Mouse (Mus musculus): ENCODE measurements at regions not wholly inside any gene's neighbourhood (a gene's known extent, or its start where the extent isn't known, plus 50 kb on each side); places are given as distances from the start of the nearest gene placed in this dataset. TPM values are rescaled to one million over a fixed set of nuclear protein-coding genes. Genes with fewer than 3 reads are reported as not detected.

DNA sequence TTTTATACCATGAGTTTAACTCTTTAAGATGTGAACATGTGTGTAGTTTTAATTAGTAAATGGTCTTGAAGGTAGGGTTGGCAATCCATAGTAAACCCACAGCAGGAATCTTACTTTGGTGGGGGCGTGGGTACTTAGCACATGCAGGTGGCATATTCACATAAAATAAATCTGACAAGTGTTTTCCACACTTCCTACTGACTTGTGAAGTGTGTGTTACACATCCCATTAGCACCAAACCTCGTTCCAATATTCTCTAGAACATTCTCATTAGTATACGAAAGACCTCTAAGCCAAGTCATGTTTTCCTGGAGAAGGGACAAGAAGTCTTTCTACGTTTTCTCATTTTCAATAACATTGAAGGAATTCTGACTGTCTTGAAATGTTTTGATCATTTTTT, 529.7 kb downstream of the Tecrl start:
- no peaks in the 10 kb centered on the region for H3K9me3 ChIP-seq (ENCODE audit: control insufficient read depth, low read length)
- 89% methylated on average over 4 of the region's 4 CpGs for WGBS
- DNase-seq (no peak), ATAC-seq (ENCODE audit: low FRiP score, low TSS enrichment) (no peak)
- H3K9ac ChIP-seq (replicated peaks; ENCODE audit: low read length): no peak overlapping the region
- H3K27ac ChIP-seq (replicated peaks; ENCODE audit: low read depth, low read length): no peak overlapping the region
- no peaks in the 10 kb centered on the region for H3K4me1 ChIP-seq (ENCODE audit: control insufficient read depth, insufficient read depth, low read length)
- no peaks in the 10 kb centered on the region for H3K36me3 ChIP-seq (ENCODE audit: control insufficient read depth, insufficient read depth, low read length)
- H3K4me2 ChIP-seq (ENCODE audit: low read length): no peak overlapping the region
- no peak overlapping the region for H3K4me3 ChIP-seq (replicated peaks; ENCODE audit: low read depth, low read length)
- no peaks in the 10 kb centered on the region for H3K27me3 ChIP-seq (ENCODE audit: control insufficient read depth, insufficient read depth, low read length)

DNA sequence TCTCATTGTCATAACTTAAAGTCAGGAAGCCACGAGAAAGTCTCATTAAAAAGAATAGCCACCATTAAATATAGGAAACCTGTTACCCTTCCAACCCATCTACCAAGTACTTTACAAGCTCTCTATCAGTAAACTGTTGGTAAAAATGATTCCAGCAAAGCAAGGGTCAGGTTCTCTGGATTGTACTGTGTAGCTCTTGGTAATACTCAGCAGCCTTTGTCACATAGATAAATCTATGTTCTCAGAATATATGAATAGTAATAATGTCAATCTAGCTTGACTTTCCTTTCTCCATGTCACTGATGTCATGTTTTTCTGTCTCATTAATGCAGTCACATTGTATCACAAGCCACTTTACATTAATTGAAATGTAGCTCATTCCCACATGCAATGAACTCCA, 561.8 kb downstream of the Tecrl start:
- Histone ChIP-seq H3K27me3 (ENCODE audit: control insufficient read depth, insufficient read depth, low read length) (no peaks in the 10 kb centered on the region), H3K9me3 (ENCODE audit: control insufficient read depth, low read length) (no peaks in the 10 kb centered on the region), H3K4me3 (replicated peaks; ENCODE audit: low read depth, low read length) (no peak overlapping the region), H3K4me2 (ENCODE audit: low read length) (no peak overlapping the region), H3K36me3 (ENCODE audit: control insufficient read depth, insufficient read depth, low read length) (no peaks in the 10 kb centered on the region), H3K4me1 (ENCODE audit: control insufficient read depth, insufficient read depth, low read length) (no peaks in the 10 kb centered on the region), H3K9ac (replicated peaks; ENCODE audit: low read length) (no peak overlapping the region), H3K27ac (replicated peaks; ENCODE audit: low read depth, low read length) (no peak overlapping the region)
- 85% methylated on average over 1 of the region's 1 CpGs for WGBS
- no peak for DNase-seq
- peak; percentile 11; the same call in 1 of the 2 replicates for ATAC-seq (ENCODE audit: low FRiP score, low TSS enrichment)

MicroRNAs encoded in the stretch of these regions (microRNA counts, 519-probe panel; counts per million panel counts)
- microRNA mmu-miR-1187: not detected

Small RNA genes in the stretch of these regions (microRNA-seq; reads per million reads assigned to microRNA genes)
- gene Mir1187: not detected

Measured in midbrain, embryonic 14.5 days (tissue).